Mouse (Mus musculus): Measurements from ENCODE around the gene Acox3.

Gene Acox3

DNA sequence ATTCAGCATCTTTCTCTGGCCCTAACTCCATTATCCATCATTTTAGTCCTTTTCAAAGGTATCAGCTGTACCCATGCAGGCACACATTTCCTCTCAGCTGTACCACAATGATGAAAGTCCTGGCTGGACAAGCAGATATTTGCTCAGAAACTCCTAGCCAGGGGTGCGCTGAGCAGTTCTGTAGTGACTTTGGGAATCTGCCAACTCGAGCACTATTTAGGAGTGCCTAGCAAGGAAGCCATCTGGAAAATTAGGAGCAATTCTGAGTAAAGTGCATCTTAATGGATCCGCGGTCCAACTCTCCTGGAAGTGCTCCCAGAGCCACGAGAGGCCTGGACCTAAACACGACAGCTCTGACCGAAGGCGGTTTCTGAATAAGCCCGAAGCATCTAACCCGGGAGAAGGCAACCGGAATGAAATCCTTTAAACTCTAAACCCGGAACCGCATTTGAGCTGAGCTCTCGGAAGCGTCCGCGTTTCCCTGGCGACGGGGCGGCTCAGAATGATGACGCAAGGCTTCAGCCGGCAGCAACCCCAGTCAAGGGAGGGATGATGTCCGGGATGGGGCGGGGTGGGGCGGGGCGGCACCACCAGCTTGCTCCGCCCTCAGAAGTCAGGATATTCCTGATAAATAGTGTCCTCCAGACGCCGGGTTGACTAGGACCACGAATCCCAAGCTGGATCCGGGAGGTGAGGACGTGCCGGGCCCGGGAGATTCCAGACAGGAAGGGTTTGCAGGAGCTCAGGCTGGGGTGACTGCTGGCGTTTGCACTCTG lies at the start of gene Acox3:
Acox3 (plus strand) TSS at position 596 of the 776 bp plus-strand sequence.
- in situ Hi-C loops (cut with MboI, MseI) = no loop called here

DNA sequence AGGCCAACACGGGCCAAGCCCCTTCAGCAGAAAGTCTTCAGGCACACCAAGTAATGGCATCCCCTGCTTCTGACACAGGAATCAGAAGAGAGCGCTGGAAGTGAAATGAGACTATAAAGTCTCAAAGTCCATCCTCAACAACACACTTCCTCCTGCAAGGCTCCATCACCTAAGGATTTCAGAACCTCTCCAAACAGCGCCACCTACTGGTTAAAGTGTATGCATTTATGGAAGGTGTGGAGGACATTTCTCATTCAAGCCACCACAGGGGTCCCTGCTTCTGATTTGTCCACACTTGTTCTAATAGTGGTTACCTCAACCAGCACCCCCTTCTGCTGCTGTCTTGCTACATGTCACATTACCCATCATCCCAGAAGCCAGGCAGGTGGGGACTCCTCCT lies 46.6 kb upstream of the Acox3 start:
- in situ Hi-C loops (cut with MboI, MseI) = no loop called here

DNA sequence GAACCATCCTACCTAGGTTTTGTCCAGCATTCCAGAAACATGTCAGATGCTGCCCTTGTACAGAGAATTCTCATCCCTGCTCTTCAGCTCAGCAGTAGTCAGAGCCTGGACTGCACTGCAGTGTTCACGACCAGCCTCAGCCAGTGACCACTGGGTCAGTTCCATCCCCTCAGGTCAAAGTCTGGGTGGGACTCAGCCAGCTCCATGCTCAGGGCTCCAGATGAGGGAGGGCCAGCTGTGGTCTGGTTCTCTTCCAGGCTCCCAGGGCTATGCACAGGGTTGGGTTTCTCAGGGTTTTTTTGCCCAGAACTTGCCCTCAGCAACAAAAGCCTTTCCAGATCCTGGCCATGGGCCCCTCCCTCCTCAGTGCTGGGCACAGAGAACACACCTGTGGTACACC lies 45.4 kb upstream of the Acox3 start:
- in situ Hi-C loops (cut with MboI, MseI) = no loop called here

DNA sequence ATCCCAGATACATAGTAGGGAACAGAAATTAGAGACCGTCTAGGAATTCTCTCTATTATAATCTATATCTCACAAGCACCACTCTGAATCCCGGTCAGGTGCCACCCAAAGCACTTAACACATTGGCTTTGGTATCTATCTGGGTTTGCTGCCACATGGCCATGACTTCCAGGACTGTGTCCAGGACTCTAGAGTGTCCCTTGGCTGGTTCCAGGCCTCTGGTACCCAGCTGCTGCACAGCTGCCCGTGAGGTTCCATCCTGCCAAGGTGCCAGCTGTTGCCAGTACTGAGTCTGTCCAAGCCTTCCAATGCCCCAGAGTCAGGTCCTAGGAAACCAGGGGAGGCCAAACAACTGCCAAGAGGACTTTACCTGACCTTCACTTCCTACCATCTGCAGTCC lies 44.8 kb upstream of the Acox3 start:
- in situ Hi-C loops (cut with MboI, MseI) = no loop called here

DNA sequence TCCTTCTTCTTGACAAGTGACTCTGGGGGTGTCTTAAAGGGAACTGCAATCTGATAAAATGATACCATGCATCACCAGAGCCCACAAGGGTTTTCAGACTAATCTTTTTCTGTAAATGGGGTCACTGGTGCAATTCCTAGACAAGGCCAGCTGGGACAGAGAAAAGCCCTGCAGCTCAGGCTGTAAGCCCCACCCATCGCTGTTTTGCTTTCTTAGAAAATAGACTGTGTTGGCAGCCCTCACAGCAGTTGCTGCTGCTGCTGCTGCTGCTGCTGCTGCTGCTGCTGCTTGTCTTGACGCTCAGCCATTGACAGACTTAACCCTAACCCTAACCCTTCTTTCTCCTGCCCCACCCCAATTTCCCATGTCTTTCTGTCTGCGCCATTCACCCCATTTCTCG lies 43.3 kb upstream of the Acox3 start:
- in situ Hi-C loops (cut with MboI, MseI) = no loop called here

DNA sequence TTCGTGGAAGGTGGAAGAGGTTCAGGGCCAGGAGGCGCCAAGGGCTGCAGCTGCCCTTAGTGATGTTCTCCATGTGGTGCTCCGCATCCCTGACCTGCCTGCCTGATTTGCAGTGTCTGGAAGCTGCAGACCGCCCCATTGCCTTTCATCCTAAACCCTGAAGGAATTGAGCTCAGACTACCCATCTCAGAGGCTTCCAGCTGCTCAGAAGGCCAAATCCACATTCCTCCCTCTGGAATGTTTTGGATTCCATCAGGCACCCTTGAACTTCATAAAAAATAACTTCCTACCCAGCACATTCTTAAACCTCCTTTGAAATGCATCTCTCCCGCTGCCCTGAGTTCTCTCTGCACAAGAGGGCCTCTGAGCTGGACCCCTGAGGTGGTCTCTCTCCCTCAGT lies 42.3 kb upstream of the Acox3 start:
- in situ Hi-C loops (cut with MboI, MseI) = no loop called here

DNA sequence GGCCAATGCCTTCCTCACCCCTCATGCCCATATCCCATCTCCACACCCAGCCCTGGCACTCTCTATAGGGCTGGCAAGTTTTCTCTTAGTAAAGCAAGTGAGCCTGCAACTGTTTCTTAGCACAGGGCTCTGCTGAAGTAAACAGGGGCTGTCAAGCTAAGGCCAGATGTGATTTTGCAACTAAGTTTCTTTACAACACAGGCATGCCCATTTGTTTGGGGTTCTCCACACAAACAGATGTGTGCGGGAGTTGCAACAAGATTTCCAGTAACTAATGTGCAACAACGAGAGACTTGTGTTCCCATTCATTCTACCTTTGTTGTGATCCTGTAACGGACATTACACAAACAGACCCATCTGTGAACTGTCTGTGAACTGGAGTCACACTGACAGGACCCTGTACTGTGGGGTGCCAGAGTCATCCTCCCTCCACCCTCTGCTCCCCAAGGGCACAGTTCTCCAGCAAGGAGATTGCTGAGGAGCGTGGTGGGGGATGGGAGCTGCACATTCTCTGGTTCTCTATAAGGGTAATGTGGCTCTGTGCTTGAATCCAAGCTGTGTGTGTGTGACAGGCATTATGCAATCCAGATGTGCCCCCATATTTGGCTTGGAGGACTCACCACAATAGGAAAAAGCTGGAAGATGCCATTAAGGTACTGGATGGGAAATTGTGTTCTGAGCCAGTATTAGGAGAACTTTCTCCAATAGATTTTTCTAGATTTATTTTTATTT lies 41.6 kb upstream of the Acox3 start:
- in situ Hi-C loops (cut with MboI, MseI) = no loop called here

DNA sequence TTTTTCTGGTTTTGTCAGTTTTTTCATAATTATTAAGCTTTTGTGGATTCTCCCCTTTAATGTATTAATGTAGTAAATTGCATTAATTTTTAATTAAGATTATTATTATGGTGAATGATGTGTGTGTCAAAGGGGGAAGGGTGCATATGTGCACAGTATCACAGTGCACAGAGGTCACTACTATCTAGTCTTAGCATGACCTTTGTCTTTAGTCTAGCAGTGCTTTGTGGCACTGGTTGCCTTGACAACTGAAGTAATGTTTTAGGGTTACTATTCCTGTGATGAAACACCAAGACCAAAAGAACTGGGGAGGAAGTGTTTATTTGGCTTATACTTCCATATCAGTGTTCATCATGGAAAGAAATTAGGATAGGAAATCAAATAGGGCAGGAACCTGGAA lies 36.7 kb upstream of the Acox3 start:
- in situ Hi-C loops (cut with MboI, MseI) = no loop called here

DNA sequence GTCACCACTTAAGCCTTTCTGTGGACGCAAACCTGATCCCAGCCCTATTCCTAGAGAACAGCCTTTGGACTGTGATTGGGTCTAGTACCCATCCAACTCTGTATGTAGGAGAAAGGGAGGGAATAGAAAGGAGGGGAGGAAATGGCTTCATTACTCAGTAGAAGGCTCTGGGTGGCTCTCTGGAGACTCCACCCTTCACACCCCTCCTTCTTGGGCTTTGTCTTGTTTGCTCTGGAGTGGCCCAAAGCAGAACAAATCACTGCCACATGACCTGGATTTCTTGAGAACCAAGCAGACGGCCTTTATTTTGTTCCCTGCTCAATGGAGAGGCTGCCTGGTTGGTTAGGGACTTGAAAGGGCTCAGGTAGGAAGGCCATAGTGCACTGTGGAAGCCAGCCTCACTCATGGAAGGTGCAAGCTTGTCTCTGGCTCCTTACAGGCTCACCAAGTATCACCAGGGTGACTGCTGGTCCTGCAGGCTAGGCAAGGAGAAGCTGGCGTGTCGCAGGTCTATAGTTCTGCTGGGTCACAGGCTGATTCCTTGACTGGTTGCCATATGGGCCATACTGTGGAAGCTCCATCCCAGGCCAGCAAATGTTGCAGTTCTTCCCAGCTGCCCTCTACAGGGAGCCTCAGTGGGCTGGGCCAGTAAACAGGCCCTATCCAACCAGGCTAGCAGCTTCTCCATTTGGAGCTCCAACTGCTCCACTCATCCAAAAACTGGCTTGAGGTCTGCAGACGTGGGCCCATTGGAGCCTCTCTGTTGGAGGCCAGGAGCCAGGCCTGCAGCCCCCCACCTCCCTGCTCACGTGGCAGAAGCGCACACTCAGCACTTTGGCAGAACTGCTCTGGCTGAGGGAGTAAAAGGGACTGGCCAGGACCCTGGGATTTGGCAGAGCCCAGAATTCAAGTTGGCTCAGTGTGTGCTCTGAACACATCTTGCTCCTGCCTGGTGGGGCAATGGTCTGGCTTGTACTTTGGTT lies 30.7 kb upstream of the Acox3 start:
- in situ Hi-C loops (cut with MboI, MseI) = no loop called here

DNA sequence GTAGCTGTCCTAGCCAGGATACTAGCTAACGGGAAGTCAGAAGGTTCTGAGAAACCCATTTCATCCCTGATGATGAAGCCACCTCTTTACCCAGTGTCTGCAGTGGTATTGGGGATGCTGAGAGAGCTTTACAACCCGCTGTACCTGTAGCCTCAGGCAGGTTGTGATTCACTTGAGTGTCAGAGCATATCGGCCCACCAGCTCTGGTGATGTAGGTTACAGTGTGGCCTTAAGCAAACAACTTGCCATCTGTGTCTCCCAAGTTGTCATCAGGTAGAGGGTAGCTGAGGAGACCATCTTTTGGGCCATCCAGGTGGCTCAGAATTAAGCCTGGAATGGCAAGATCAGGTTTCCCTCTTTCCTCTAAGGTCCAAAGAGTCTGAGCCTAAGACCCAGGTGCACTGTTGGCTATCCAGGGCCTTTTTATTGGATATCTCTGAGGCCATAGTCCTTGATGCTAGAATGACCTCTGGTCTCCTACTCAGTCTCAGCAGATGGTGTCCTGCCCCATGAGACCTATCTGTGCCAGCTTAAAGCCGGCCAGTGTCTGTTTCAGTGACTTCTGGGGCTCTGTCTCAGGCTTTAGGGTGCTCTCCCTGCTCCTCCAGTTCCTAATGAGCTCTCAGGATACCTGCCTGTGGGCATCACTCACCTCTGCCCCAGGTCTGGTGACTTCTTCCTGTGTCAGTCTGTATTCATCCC lies 29.9 kb upstream of the Acox3 start:
- in situ Hi-C loops (cut with MboI, MseI) = no loop called here

DNA sequence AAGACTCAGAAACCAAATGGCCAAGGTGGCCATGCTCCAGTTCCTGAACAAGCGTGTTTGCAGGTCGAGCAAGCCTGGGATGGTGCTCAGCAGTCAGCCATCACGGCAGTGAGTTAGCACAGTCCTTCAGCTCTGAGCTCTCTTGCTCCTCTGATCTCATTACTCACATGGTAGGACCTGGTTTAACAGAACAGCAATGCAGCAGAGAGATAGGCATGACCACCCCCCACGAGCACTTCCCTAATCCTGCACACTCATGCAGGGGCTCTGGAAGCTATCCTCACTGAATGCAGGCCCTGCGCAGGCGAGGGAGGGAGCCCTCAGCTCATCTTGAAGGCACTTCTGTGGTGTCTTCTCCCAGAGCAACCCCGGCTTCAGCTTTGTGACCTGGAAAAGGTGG lies 26.4 kb upstream of the Acox3 start:
- in situ Hi-C loops (cut with MboI, MseI) = no loop called here

DNA sequence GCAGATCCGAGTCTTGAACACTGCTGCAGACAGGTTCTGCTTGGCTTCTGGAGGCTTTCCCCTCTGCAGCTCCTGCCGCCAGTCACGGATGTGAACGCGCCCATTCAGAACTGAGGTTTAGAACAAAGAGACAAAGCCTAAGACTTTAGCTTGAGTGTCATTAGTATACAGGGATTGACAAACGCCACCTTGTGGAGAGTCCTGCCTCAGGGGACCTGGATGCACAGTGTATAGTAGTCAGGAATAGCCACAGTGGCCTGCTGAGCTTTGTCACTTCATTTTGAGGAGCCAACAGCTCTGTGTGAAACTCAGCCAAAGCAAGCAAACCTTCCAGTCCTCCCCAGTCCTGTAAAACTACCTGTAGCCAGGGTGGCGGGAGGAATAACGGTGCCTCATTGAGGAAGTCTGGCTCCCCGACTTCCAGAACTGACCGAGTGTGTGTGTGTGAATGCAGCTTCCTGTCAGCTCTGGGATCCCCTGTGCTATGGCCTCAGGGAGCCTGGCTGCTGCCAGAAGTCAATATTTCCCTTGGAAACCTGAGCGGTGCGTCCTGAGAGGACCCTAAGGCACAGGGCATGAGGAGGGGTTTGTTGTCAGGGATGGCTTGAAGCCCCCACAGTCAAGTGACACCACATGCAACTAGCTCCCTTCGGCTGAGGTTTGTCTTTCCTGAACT lies 24.8 kb upstream of the Acox3 start:
- in situ Hi-C loops (cut with MboI, MseI) = no loop called here

DNA sequence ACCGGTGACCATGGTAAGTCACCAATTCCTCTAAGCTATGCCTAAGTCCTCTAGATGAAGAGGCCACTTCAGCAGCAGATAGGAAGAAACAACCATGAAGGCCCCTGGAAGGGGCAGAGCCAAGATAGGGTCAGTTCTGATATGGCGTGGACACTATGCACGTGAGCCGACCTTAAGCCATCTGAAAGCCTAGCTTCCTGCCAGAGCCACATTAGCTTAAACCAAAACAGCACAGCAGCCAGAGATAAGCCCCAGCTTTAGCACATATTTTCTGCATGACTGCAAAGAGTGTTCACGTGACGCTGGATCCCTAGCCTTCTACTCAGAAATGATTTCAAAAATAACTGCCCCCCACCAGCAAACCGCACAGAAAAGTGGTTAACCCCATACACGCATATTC lies 23.4 kb upstream of the Acox3 start:
- in situ Hi-C loops (cut with MboI, MseI) = no loop called here

DNA sequence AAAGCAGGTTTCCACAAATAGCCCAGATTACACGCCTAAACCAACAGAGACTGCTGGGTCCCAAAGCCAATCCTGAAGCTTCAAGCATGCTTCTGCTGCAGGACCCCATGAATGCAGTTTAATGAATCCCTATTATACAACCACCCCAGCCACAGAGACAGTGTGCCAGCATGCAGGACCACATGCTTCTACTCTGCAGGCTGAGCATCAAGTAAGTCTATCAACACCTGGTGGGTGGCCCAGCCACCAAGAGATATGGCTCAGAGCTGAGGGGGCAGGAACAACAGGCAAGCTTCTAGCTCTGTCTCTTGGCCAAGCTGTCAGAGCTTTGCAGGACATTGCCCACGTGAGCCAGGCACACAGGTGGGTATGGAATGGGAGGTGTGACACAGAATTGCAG lies 20.2 kb upstream of the Acox3 start:
- in situ Hi-C loops (cut with MboI, MseI) = loop anchor here in 1 of 2 experiments (10.0 kb wide), 1 partner anchor 1272 kb away; the partner anchor contains the start of gene Man2b2

DNA sequence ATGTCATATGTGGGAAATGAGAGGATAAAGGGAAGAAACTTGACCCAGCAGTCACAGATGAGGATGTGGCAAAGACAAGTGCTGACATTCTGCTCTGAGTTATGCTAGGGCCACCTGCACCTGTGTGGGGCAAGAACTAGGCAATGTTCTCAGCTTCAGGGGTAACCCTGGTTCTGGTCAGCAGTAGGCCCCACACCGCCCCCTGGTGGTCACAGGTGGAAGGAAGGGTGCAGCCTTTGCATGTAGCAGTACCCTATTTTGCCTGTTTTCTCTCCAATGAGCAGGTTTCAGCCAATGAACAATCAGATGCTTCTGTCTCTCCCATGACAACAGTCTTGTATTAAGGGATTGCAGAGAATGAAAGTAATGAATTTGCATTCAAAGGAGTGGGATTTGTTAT lies 19.4 kb upstream of the Acox3 start:
- in situ Hi-C loops (cut with MboI, MseI) = loop anchor here in 1 of 2 experiments (10.0 kb wide), 1 partner anchor 1271 kb away; the partner anchor contains the start of gene Man2b2

DNA sequence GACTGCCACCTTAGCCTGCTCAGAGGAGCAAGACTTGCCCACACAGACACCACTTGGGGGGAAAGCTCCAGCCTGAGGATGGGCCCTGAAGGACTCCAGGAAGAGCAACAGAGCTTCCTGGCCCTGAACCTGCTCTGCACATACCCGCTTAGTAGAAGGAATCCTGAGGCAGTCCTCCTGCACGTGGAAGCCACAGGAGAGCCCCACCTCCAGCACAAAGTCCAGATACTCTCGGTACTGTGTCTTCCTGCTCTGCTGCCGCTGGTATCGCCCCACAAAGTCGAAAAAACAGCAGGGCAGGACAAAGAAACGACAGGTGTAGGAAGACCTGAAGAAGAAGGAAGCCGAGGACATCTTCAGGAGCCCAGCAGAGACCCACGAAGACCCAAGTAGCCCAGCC lies 17.6 kb upstream of the Acox3 start:
- in situ Hi-C loops (cut with MboI, MseI) = loop anchor here in 1 of 2 experiments (10.0 kb wide), 1 partner anchor 1270 kb away; the partner anchor contains the start of gene Man2b2

DNA sequence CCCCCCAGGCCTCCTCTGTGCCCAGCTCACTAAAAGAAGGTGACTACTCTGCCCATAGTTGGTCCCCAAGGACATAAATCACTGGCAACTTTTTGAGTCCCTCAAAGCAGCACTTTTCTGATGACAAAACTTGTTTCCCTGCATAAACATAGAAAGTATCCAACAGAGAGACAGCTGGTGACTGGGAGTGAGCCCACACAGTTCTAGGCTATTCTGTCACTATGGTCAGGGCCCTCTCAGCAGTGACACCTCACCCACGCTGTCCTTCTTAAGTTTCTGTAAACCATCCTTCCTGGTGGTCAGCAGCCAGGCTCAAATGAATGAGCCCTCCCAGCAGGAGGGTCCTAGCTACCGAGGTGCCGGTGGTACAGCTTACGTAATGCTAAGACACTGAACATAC lies 16.2 kb upstream of the Acox3 start:
- in situ Hi-C loops (cut with MboI, MseI) = loop anchor here in 1 of 2 experiments (10.0 kb wide), 1 partner anchor 1268 kb away; the partner anchor contains the start of gene Man2b2

DNA sequence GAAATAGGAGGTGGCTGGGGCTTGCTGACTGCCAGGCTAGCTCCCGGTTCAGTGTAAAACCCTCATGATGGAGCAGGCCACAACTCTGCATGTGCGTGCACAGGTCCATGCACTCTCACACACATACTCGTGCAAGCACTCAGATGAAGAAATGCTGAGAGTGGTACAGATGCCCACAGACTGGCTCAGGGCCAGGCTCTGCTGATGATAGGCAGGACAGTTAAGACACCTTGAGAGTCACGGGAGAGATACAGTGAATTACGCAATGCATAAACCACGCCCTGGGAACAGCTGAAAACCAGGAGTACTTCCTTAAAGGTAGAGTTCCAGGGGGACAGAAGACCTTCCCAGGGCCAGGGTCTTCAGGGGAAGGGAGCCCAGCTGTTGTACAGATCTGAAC lies 11.3 kb upstream of the Acox3 start:
- in situ Hi-C loops (cut with MboI, MseI) = no loop called here

DNA sequence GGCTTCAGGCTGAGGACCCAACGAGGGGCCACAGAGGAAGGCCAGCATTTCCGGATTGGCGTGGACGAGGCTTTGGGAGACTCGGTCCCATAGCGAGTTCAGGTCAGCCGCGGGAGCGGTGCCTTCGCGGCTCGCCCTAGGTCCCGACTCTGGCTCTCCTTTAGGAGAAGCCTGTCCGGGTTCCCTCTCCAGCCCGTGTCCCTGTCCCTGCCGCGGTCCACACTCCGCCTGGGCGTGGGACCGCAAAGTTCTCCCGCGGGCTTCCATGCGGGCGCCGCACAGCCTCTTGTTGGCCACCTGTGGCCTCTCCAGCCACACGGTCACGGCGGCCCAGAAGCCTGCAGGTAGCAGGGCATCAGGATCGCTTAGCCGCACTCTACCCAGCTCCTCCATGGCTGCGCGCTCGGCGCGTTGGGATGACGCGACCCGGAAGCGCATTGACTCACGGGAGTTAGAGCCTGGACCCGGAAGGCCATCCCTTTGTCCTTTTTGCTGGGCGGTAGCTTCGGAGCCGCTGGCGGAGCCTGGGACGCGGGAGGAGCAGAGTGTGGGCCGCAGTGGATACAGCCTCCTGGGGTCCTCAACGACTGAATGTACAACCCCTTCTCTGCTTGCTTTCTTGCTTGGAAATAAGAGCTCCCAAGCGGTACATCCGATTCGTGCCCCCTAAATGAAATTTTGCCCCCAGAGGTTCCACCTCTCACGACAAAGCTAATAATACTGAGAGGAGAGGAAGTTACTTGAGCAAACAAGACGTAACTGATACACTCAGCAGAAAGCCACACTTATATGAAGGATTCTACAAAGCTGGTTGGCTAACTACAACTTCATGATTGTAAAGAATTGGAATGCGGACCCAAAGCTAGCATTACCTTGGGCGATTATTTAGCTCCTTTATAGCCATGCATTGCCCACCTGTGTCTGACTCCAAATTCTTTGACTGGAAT lies 7.9 kb upstream of the Acox3 start, which contains the start of gene Trmt44:
Trmt44 (minus strand) TSS at position 418 of the 947 bp plus-strand sequence.
- in situ Hi-C loops (cut with MboI, MseI) = no loop called here
